Mouse (Mus musculus): Measurements from ENCODE around the gene Cdh13.

The Cdh13 gene

DNA sequence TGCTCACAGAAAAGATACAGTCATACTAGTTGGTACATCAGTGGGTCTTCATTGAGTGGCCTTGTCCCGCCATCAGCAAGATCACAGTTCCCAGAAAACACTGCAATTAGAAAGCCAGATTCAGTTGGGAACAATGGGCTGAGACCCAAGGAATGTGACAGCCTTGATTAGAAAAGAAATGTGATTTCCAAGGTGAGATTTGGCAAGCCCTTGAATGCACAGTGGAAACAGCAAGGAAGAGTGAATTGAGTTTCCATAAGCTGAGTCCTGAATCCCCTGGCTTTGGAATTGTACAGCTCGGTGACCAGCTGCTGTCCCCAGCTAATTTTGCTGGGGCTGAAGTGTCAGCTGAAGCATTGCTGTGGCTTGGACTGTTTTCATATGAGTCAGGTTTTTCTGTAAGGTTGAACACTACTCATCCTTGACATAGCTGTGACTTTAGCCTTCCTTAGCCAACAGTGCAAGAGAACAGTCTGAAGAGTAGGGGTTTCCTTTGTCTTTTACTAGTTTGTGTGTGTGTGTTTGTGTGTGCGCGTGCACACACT, 133.3 kb downstream of the Cdh13 start:
- ChIA-PET POLR2A (interaction anchor here in 1 of 4 experiments (0.6 kb wide), 1 partner anchor 695 kb away, joined by 3 read pairs; no protein-coding TSS in a partner anchor), CTCF (no interaction called here)

DNA sequence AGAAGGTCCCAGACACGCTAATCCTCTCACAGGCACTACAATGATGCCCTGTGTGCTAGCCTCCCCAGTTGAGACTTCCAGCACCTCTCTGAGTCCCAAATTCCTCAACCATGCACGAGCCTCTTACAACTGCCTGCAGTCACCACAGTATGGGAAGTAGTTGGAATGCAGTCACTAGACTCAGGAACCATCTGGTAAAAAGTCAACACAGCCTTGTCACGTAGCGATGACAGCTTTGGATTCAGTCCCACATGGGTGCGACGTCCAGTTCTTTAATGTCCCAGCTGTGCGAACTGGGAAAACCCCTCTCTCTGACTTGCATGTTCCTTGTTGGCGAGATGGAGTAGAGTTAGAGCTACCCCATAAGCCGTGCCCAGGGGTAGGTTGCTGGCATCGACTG, 139.1 kb downstream of the Cdh13 start:
- ChIA-PET POLR2A (no interaction called here), CTCF (no interaction called here)

DNA sequence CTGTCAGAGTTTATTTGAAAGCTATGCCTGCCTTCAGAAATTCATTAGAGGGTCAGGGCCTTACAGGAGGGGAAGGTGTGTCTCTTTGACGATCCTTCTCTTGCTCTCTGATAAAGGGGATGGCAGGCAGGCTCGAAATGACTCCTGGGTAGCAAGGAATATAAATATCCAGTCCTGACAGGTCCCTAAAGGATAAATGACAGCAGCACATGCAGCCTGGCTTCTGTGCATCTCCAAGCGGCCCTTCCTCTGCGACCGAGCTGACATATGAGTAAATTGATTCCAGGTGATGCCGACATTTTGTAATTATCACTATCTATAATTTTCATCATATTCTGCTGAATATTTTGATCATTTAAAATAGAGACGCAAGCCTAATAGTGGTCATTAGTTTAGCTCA, 145.4 kb downstream of the Cdh13 start:
- CTCF ChIA-PET: interaction anchor here in 1 of 4 experiments (0.6 kb wide), 1 partner anchor 155 kb away, joined by 4 read pairs; no protein-coding TSS in a partner anchor
- POLR2A ChIA-PET: interaction anchor here in 1 of 4 experiments (0.7 kb wide), 1 partner anchor 538 kb away, joined by 3 read pairs; no protein-coding TSS in a partner anchor

DNA sequence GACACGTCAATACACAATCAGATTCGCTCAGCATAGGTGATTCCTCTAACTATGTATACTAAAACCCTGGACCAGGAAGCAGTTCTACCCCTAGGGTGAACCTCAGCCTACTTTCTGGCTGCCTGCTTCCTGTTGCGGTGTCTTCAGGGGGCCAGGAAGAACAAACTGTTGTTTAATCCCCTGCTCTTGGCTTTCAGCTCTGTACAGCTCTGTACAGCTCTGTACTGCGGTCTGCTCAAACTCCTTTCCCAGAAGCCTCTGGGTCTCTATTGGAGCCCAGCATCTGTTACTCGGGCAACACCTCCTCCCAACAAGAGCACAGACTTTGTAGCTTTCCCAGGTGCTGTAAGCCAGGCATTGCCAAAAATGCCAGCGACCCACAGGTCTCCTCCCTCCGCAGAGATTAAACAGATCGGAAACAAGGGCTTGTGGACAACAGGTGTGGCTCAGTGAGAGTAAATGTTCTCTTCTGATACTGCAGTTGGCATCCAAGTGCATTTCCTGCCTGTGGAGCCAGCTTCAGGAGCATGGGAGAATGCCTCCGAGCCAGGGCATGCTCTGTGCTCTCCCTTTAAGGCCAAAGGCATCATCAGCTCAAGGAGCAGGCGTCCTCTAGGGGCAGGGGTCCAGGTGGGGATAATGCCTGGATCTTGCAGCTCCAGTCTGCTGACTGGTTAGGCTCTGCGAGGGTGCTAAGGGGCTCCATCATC, 148.4 kb downstream of the Cdh13 start:
- CTCF ChIA-PET: interaction anchor here in 2 of 4 experiments (0.6 kb wide), 2 partner anchors 10 to 1361 kb away, joined by 3 read pairs; no protein-coding TSS in a partner anchor
- POLR2A ChIA-PET: no interaction called here

DNA sequence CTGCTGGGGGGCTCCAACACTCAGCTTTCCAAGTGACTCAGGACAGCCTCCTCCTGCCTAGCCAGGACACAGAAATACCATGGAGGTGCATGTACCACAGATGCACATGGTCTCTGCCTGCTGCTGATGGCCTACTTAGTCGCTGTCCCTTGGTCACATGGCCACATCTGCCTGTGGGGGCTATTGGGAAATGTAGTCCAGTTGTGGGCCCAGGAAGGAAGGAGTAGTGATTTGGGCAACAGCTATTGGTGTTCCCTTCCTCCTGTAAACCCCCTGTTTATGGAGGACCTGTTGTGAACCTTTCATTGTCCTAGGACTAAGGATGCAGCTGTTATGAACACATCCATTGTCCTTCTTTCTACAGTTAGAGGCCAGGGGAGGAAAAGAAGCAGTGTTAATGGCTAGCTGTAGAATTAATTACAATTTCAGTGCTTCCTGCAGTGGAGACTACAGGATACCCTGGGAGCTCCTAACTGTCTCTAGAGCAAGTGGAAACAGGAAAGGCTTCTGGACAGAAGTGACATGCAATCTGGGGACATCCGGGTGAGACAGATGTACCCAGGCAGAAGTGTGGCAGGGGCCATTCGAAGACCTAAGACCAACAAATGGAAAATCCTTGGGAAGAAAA, 150.1 kb downstream of the Cdh13 start:
- CTCF ChIA-PET: no interaction called here
- POLR2A ChIA-PET: no interaction called here

DNA sequence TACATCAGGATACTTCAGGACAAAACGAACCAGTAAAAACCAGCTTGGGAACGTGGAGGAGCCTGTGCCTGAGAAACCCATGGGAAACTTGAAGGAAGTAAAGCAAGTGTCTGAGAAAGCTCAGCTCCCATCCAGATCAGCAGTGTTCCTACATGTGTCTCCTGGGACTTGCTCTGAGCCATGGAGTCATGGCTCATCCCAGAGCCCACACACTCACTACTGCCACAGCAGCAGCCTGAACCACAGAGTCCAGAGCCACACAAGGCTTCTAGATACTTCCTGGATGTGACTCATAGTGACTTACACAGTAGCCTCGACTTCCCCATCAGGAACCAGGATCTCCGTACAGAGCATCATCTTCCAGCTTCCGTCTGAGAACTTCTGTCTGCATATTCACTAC, 153.2 kb downstream of the Cdh13 start:
- CTCF ChIA-PET: interaction anchor here in 1 of 4 experiments (0.6 kb wide), 1 partner anchor 628 kb away, joined by 3 read pairs; no protein-coding TSS in a partner anchor
- POLR2A ChIA-PET: interaction anchor here in 1 of 4 experiments (1.1 kb wide), 1 partner anchor 11 kb away, joined by 3 read pairs; no protein-coding TSS in a partner anchor

DNA sequence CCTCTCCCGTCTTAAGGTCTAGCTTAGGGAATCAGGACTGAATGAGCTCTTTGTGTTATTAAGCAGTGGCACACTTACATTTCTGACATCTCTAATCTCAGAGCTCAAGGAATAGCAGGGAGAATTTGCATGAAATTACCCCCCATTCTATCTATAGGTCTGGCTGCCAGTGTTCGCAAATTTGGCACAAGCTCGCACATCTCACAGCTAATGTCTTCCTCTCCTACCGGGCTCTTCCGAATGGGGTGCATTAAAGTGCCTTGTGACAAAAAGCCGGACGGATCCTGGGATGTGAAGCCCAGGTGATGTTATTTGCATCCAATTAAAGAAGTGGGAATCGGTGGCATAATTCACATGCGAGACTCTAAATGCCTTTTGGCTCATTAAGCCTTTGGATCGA, 153.6 kb downstream of the Cdh13 start:
- POLR2A ChIA-PET: interaction anchor here in 1 of 4 experiments (1.1 kb wide), 1 partner anchor 12 kb away, joined by 3 read pairs; no protein-coding TSS in a partner anchor
- CTCF ChIA-PET: no interaction called here

DNA sequence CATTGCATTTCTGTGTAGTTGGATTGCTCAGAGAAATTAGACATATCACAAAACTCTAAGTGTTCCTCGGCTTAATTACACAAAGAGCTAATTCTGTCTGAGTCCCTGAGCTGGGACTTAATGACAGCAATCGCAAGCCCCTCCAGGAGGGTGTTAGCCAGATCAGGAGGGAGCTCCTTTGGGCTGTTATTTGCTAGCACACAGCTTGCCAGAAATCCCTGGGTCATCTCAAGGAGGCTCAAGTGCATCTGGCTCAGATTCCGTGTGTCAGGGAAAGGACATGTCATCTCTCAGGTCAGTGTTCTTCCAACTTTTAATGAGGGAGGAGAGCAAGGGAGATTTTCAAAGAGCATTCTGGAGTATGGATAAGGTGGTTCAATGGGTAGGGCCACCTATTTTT, 154.3 kb downstream of the Cdh13 start:
- ChIA-PET CTCF (no interaction called here), POLR2A (interaction anchor here in 1 of 4 experiments (0.6 kb wide), 1 partner anchor 510 kb away, joined by 3 read pairs; no protein-coding TSS in a partner anchor)

DNA sequence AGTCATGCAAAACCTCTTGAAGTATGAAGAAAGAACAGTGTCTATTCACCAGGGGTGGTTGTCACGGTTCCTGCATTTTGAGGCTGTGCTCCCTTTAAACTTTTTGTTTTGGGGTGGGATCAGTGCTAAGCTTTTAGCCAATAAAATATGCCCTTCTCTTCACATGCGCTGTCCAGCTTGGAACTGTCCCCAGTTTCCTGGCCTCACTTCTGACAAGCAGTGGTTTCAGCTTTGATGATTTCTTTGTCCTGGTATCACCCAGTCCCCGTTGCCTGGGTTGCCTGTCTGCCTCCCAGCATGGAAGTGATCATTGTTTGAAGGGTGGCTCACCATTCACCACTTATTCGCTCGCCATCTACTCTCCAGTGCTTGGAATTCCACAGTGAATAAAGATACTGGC, 156.3 kb downstream of the Cdh13 start:
- ChIA-PET CTCF (no interaction called here), POLR2A (interaction anchor here in 1 of 4 experiments (0.7 kb wide), 1 partner anchor 185 kb away, joined by 5 read pairs; no protein-coding TSS in a partner anchor)

DNA sequence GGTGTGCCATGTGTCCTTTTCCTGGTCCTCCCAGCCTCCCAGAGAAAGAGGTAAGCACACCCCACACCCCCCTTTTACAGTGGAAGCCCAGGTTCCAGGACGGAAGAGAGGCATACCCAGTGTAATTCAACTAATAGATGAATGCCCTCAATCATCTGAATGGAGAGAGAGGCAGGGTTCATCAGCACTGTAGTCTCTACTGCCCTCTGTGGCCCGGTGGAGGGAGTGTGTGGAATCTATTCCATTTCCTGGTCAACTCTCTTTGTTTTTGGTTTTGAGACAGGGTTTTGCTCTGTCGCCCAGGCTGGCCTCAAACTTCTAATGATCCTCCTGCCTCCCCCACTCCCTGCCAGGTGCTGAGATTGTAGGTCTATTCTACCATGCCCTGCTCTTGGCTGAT, 159.8 kb downstream of the Cdh13 start:
- ChIA-PET CTCF (no interaction called here), POLR2A (no interaction called here)

DNA sequence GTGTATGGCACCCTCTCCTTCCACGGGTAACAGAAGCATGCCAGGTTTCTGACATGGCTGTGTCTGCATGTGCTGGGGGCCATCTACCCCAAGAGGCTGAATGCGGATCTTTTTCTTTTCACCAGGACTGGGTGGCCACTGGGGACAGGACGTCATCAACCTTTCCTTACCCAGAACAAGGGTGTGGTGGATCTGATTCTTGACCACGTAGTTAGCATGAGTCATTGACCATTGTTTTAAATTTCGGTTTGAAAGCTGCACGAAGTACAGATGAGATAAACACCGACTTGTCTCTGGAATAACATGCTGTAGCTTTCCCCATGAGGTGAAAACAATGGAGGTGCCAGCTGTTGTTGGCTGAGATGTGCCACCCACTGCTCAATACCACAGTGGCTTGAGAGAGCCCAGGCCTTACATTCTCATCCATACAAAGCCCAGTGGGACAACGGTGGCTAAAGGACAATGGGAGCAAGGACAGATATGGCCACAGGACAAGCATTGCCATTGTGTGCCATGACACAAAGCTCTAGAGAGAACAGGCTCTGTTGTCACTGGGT, 161.2 kb downstream of the Cdh13 start:
- ChIA-PET CTCF (no interaction called here), POLR2A (no interaction called here)

DNA sequence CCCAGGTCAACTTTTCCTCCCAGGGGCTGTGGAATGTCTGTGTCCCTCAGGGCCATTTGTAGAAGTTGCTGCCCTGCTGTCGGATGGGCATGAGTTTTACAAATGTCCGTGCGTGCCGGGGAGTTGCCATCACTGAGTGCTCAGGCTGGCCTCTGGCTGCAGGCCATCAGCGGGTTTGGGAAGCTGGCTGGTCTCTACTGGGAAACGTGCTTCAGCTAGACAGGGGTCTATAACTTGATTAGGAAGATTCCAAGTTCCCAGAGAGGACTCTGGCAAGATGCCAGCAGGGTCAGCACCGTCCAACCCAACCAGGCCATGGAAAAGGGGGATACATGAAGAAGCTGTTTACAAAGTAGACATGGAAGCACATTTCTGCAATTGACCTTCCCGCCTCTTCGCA, 163.0 kb downstream of the Cdh13 start:
- POLR2A ChIA-PET: interaction anchor here in 1 of 4 experiments (0.6 to 0.9 kb wide), 2 partner anchors 36 to 1427 kb away, joined by 3 read pairs; no protein-coding TSS in a partner anchor
- CTCF ChIA-PET: no interaction called here

DNA sequence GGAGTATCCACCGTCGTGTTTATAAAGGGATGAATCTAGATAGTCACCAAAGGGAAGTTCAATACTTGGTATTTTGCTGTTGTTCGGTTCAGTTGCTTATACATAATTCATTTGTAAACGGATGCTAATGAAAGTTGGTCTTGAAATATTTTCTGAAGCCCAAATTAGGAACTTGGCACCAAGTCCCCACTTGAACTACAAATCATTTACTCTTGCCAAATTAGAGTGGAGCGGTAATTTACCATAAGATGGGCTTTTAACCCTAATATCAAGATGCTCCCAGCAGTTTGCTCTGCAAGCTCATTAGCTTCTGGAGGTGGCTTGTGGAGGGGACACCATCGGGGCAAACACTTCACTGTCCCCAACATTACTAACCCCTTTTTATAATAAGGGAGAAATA, 164.5 kb downstream of the Cdh13 start:
- ChIA-PET POLR2A (no interaction called here), CTCF (no interaction called here)

DNA sequence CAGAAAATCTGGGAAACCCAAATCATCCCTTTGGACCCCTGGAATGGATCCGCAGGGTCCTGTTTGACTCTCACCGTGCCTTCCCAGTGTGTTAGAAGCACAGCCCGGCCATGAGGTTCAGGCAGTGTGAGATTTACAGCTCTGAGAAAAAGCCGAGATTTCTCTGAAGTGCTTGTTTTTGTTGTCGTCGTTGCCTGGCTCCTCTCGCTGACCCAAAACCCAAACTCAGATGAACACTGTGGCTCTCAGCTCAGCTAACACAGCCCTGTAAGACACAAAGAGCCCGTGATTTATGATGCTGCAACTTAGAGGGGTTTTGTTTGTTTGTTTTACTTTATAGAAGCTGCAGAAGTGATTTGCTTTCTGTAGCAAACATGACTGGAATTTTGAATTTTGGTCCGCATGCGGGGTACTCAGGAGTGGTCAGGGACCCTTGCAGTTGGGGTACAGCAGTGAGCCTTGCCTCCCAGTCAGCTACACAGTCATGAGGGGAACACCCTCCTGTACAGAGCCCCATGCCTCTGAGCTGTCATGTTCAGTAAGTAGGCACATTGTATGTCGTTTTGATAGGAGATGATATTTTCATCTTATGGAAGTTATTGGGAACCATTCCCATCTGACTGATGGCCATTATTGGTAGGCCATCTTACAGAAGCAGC, 169.0 kb downstream of the Cdh13 start:
- ChIA-PET CTCF (no interaction called here), POLR2A (no interaction called here)

DNA sequence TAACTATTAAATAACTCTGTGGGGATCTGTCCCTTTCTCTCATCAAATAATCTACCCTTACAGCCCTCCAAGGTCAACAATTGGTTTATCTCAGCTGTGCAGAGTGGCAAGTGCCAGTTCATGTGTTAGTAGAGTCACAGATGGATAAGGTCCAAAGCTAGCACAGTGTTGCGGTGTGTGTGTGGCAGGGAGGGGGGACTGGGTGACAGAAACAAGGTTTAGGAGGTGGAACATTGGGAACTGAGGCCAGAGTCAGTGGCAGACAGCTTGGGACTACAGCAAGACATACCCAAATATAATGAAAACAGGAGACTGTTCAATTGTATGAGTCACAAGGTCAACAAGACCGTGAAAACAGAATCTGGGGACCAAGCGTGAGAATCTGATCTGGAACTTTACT, 171.7 kb downstream of the Cdh13 start:
- ChIA-PET POLR2A (interaction anchor here in 1 of 4 experiments (0.5 kb wide), 1 partner anchor 272 kb away, joined by 3 read pairs; no protein-coding TSS in a partner anchor), CTCF (no interaction called here)

DNA sequence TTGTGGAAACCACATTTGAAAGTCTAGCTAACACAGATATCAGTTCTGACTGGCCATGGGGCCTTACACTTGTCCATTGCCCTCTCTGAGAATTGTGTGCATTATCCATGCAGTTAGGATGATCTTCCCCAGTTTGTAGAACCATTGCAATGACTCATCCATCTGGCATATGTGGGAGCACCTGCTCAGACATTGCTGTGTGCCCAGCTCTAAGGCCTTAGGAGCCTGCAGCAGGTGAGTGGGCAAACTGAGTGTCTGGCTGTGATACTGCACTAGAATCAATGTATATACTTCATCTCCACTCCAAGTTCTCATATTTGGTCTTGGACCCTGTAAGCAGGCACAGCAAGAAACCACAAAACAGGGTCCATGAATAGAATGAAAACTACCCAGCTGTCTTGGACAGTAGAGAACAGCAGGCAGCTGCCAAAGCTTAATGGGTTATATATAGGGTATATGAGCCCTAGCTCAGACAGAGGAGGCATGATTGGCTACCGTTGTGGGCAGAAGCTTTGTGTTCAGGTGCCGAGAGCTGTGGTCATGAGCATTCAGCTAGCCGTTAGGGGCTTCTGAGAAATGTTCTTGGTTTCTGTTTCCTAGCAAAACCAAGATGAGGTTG, 181.9 kb downstream of the Cdh13 start:
- CTCF ChIA-PET: no interaction called here
- POLR2A ChIA-PET: no interaction called here

DNA sequence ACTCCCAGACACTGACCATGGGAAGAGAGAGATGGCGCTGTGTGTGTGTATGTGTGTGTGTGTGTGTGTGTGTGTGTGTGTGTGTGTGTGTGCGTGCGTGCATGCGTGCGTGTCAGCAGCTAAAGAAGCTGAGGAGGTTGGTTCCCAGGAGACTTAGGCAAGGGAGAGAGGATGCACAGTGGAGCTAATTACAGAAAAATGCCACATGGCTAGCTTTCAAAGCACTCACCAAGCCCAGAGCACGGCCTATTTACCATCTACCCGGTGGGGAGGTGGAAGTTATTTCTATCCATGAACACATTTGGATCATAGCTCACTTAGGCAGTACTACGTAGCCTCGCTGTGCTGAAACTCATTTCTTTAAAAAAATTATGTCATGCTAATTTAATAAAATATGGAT, 194.1 kb downstream of the Cdh13 start:
- CTCF ChIA-PET: interaction anchor here in 1 of 4 experiments (0.7 kb wide), 1 partner anchor 243 kb away, joined by 3 read pairs; no protein-coding TSS in a partner anchor

DNA sequence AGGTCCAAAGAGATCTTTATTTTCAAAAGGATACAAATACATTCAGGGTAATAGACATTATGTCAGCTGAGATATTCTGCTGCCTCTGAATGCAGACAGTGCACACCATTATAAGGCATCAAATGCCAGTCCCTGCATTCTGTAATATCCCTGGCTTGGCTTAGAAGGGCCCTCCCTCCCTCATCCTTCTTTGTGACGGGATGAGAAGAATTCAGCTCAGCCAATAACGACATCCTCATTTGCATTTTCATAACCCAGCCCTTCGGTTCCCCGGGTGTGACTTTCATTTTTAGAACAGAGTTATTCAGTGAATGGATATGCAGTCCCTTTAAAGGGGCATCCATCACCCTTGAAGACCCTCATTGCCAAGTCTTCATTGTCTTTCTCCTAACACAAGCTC, 205.2 kb downstream of the Cdh13 start:
- CTCF ChIA-PET: no interaction called here
- POLR2A ChIA-PET: interaction anchor here in 2 of 4 experiments (1.0 to 1.4 kb wide), 2 partner anchors 15 to 35 kb away, joined by 3 to 4 read pairs; no protein-coding TSS in a partner anchor

More for the DNA sequence above, 194.1 kb downstream of the Cdh13 start:
- POLR2A ChIA-PET: interaction anchor here in 1 of 4 experiments (0.5 kb wide), 1 partner anchor 205 kb away, joined by 3 read pairs; no protein-coding TSS in a partner anchor

DNA sequence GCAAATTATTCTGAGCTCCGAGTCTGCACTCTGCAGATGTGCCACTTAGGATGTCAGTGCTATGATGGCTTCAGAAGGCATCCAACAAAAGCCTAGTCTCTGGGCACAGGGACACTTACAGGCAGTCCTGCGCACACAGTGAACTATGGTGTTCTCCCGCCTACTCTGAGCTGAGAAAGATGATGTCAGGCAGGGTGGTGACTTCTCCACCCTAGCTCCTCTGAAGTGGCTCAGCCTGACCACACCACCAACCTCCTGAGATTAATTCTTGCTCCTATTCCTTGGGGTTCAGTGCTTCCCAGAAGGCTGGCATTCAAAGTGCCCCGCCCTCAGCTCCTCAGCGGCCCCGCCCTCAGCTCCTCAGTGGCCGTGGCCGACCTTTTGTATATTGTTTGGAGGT, 219.0 kb downstream of the Cdh13 start:
- ChIA-PET POLR2A (interaction anchor here in 2 of 4 experiments (0.6 to 1.6 kb wide), 3 partner anchors 11 to 713 kb away, joined by 4 read pairs; no protein-coding TSS in a partner anchor), CTCF (interaction anchor here in 1 of 4 experiments (0.5 to 0.6 kb wide), 3 partner anchors 94 to 956 kb away, joined by 3 to 8 read pairs (median 4); no protein-coding TSS in a partner anchor)

Measured in embryonic stem cell, embryonic (primary cell).